Mouse (Mus musculus): ENCODE measurements around the gene Dab2.

The Dab2 gene

DNA sequence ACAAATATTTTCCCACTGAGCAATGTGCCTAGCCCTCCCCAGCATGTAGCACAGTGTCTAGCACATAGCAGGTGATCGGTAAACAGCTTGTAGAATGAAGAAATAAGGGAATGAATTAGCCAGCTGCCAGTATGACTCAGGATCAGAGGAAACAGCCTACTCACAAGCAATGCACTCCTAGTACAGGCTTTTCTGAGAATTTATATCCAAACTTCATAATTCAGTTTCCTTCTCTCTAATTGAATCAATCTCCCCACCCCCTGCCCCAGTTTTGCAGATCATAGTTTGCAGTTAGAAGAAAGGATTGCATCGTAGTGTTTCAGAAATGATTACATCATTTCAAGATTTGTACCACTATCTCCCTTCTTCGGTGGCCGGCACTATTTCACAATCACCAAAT lies 26.4 kb downstream of the Dab2 start:
- DNase-seq: no peak

DNA sequence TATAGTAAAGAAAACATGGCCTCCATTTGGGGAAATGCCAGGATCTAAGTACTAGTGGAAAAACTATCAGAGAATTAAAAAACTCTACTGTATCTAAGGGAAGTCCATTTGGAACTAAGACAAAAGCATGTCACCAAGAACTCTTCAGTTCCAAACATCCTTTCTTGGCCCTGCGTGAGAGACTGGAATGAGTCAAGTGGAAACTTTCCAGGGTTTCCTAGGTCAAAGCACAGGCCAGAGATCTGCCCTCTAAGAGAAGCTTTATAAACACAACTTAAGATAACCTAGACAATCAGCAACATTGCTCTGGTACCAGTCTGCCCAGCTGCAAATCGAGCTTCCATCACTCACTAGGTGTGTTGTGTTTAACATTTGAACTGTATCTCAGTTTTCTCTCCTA lies 31.8 kb downstream of the Dab2 start:
- no peak for DNase-seq

DNA sequence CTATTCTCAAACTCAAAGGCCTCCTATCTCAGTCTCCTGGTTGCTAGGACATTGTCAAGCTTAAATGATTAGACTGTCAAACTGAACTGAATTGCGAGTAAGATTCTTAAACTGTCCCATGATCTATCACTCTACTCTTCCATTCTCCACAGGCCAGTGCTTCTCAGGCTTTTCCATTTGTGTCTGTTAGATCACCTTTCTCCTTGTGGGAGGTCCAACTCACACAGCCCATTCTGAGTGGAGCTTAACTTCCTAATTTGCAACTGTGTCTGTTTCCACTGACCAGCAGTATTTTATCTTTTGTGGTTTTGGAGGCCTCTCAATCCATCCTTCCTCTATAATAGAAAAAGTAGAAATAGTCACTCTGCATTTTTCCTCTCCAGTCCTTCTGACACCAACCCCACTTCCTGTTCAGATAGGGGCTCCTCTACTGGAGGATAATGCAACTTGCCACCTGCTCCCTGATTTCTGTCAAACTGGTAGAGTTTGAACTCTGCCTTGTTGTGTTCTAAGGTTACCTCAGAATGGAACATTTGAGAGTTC lies 35.1 kb downstream of the Dab2 start:
- no peak for DNase-seq

DNA sequence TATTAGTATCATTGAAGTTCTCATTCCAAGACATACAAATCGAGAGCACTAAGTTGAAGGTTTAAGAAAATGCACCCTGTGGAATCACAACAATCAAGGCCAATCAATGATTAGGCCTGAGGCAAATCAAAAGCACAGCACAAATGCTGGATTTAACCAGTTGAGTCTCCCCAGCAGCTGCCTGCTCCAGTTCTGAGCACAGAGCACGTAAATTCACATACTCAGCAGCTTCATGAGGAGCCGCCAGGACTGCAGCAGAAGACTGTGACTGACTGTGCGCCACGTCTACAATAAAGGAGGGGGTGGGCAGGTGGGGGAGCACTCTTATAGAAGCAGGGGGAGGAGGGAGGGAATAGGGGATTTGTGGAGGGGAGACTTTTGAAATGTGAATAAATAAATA lies 40.2 kb downstream of the Dab2 start:
- DNase-seq: no peak

DNA sequence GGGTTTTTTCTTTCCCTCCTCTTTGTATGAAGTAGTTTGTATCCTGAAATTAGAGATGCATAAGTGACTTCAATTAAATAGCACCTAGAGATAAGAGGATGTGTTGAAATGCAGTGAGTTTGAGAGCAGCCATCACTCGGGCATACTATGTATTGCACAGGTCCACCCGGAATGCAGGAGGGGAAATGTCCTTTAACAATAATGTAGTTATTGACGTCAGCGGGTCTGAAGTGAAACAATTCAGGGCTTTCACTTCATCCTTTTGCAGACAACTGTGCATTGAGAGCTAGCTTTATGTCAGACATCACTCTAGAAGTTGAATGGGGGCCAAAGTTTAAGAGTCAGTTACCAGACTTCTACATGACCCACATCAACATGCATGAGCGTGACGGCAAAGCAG lies 40.8 kb downstream of the Dab2 start:
- DNase-seq: no peak

DNA sequence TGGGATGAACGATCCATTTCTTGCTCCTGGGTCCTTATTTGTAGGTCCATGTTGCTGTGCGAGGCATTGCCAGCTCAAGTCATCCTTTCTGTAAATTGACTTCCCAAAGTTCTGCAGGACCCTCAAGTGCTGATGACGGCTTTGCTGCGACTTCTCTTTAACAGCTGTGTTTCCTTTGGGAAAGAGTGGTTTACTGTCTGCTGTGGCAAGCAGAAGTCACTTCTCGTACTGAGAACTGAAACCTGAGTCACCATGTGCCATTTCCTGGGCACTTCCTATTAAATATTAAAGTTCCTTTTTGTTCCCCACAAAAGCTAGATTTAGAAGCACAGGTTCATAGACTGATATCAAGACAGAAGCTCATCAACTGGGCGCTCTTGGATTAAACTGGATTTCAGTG lies 41.8 kb downstream of the Dab2 start:
- no peak for DNase-seq

DNA sequence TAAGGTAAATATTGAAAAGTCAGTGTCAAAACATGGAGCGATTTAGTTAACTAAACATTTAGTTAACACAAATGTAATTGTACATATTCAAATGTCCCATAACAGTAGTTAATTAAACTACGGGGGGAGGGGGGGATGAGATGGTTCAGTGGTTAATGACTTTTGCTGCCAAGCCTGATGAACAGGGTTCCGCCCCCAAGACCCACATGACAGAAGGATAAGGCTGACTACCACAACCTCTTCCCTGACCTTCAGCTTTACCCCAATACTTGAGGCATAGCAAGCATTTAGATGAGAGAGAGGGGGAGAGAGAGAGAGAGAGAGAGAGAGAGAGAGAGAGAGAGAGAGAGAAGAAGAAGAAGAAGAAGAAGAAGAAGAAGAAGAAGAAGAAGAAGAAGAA lies 54.3 kb downstream of the Dab2 start:
- DNase-seq: no peak

DNA sequence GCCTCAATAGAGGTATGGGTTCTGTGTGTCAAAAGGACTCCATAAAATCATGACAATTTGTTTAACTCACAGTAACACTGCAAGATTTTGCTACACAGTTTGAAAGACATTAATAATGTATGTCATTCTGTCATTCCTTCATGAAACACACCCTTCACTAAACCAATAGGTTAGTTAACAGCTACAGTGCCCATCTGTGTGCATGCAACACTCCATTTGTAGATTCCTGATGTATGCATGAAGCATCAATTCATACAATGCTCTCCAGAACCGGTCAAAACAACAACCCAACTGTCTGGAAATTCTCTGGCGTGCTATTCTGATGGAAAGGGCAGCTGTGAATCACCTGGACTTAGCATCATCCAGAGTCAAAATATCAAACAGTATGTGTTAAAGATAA lies 60.3 kb downstream of the Dab2 start:
- DNase-seq: no peak

DNA sequence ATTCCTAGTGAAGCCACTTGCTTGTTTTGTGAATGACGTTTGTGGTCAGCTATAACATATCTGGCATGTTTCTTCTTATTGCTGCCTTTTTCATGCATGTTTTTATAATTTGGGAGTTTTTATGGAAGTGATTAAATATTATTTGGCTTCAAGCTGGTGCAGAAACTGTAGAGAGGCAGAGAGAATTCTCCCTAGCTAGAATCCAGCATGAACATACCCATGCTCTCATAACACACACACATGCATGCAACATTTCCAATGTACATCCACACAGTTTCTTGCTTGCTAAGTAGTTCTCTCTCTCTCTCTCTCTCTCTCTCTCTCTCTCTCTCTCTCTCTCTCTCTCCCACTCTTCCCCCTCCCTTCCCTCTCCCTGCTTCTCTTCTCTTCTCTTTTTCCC lies 70.4 kb downstream of the Dab2 start:
- DNase-seq: no peak

DNA sequence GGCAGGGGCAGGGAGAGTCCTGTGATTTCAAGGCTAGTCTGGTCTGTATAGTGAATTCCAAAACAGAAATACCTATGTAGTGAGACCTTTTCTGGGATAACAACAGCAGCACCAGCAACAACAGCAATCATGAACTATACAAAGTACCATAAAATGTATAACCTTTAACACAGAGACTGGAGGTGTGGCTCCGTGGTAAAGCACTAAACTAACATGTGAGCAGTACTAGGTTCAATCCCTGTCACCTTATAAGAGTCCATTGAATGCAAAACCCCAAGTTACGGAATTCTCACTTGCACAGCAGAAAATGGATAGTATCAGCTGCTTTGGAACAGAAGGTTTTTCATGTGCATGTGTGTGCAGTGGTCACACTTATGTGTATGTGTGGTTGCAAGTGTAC lies 71.9 kb downstream of the Dab2 start:
- DNase-seq: no peak

DNA sequence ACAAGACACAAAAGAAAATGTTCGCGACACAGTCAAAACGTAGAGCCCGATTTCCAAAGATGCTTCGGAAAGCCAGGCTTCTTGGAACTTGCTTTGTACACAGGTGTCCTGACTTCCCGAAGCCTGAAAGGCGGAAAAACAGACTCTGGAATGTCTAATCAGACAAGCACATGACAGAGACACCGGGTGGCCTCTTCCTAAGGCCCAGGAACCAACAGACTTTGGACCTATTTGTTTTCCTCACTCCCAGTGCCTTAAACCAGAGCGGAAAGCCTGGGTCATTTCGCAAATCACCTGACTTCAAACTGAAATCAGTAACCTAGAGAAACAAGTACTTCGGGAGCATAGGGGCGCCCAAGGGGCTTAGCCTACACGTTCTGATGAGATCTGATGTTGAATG lies 75.4 kb downstream of the Dab2 start:
- DNase-seq: no peak

DNA sequence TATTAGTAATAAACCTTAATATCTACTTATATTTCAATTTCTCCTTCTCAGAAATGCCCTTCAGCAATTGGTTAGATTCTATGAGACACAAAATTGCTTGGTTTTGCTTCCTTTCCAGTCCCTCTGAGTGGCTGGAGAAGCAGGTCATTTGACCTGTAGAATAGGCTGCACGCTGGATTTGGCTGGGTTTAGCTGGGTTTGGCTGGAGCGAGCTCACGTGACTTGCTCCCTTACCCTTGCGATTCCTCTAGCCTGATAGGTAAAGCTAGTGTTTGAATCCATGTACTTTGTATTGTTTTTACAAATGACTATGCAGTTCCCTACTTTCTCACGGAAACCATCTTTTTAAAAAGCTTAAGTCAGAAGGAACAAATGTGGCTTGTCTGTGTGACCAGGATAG lies 76.4 kb downstream of the Dab2 start:
- no peak for DNase-seq

DNA sequence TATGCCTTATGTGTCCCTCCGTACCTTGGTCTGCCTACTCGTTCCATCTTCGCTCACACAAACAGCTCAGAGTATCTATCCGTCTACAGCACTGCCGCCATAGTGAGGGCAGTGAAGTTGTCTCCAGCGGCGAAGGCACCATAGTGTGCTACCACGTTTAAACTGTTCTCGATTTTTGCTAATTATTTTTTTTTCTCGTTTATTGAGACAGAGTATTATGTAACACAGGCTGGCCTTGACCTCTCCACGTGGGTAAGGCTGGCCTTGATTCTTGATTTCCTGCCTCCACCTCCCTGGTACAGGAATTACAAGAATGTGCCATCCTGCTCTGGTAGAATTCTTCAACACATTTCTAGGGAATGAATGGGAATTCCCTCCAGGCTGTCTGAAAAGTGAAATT lies 77.2 kb downstream of the Dab2 start:
- DNase-seq: no peak

DNA sequence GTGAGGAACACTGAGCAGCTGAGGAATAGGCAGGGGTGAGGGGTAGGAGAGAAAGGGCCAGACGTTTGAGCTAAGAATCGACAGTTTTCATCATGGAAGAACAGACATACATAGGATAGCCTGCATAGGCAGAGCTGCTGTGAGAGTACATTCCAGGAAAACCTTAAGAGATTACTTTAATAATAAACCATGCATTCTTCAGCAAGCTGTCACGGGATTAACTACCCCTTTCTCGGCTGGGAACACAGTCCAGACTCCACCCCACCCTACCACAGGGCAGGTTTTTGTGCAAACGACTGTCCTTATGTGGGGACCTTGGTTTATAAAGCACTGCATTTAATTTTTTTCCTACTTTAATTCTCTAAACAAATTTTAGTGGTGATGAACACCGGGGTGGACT lies 84.4 kb downstream of the Dab2 start:
- no peak for DNase-seq

DNA sequence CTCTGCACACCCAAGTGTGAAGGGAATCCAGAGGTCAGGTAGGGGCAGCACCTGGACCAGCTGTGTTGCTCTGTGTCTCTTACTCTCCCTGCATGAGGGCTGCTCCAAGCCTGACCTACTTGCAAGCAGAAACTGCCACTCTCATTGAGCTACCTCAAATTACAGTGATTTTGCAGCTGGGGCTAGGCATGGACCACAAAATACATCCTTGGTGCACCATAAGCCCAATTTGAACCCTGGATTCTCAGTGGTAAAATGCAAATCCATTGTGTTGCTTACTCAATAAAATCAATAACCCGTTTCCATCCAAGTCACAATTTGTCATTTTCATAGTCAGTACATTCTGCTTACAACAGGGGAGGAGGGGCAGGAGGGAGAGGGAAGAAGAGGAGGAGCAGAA lies 85.7 kb downstream of the Dab2 start:
- DNase-seq: no peak

DNA sequence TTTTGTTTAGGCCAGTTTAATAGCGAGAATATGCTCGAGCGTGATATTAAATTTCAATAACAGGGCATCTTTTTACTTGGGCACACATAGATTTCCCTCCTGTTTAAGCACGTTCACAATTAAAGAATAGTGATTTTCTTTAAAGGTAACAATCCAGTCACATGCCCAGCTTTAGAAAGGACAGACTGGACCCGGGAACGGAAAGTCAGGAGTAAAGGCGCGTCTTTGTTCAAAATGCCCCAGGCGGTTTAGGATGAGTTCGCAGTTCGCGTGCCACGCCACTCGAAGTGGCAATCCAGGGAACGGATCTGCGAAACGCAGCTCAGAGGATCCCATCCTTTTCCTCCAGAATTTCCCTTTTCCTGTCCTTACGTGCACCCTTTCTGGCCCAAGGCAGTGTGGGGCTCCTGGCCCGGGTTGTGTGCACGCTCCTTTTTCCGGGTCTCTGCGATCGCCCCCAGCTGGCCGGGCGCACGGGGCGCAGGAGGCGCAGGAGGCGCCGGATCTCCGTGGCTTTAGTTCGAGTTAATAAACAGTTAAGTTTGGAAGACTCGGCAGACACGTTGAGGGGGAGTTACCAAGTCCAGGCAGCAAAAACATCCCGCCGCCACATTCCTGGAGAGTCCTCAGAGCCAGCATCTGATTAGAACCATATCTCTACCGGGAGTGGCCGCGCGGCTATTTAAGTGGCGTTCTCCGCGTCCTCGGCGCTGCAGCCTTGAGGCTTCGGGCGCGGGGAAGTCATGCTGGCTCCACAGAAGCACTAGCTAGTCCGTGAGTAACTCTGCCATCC lies 86.8 kb downstream of the Dab2 start:
- peak; percentile 33 to 54 for DNase-seq

DNA sequence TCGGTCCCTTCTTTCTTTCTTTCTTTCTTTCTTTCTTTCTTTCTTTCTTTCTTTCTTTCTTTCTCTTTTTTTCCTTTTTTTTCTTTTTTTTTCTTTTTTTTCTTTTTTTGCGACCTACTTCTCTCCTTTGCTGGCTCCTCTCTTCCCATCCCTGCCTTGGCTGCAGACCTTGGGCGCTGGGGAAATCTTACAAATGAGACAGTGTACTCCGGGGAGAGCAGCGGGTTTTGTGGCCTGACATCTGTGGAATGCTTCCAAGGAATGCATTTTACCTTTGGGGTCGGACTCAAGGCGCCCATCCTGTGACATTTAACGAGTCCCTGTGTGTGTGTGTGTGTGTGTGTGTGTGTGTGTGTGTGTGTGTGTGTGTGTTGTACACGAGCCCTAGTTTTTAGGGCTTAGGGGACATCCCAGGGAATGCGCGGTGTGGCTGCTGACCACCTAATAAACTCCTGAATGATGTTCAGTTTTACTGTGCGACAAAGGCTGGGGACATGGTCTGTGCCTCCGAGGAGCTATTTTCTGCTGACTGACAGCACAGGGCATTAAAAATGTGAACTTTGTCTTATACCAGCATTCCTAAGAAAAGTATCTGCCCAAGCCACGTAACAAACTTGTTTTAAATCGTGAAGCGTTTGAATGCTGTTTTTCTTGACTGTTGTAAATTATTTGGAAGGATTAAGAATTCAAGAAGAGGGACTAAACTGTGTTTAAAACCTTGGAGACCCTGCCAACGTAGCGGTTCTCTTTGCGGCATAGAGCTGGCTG lies 87.6 kb downstream of the Dab2 start:
- DNase-seq: peak; percentile 6 to 9

DNA sequence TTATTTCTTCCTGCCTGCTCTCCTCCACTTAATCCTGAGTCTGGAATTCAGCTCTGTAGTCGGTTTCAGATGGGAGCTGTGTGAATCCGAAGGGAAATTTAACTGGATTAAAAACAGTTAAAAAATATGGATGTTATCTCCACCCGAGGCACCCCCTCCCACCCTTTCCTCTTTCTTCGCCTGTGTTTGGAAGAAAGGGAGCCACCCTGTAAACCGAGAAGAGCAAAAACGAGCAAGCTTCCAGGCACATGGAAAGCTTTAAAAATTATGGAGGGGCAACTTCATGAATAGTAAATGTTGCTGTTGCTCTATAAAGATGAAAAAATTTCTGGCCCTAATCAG lies 88.1 kb downstream of the Dab2 start:
- no peak for DNase-seq

DNA sequence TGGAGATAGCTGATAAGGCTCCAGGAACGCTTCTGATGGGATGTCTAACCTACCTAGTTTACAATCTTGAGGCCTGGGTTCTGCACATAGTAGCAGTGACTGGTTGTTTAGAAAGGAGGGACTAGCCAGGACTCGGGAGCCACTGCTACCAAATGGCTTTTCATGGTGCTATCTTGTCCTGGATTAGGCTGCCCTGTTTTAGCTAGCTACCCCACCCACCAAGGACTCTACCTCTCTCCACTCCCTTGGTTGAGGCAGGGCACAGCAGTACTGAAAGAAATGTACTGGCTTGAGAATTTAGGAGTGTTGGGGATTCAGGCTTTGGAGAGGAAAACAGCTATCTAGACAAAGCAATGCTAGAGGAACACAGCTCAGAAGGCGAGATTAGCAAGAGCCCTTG lies 88.6 kb downstream of the Dab2 start:
- DNase-seq: no peak

DNA sequence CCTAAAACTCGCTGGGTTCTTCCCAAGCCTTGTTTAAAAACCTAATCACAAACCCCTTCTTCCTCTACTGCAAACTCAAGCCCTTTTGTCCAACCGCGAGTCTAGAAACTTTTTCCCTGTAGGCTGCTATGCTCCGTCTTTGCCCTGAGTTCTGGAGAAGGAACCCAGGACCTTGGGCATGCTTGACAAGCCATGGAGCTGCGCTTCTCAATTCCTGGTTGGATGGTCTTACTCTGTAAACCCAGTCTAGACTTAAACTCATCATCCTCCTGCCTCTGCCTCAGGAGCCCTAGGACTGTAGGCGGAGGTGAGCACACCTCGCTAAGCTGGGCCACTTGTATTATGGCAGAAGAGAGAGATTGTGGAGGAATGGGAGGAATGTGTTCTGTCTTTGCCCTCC lies 89.0 kb downstream of the Dab2 start:
- DNase-seq: no peak

DNA sequence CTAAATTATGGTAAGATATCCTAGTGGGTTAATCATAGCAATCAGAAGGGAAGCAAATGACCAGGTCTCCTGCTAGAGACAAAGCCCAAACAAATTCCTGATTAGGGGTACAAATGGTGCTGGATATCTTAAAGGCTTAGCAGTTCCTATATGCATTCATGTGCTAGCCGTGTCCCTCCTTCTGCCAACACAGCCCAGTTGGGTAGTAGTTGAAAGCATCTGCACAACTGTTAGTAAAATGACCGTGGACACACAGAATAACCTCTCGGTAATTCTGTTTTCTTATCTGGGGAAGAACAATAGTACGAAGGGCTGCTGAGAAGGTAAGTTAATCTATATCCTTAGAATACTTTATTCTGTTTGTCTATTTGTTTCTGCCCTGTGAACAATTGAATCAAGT lies 90.5 kb downstream of the Dab2 start:
- no peak for DNase-seq

DNA sequence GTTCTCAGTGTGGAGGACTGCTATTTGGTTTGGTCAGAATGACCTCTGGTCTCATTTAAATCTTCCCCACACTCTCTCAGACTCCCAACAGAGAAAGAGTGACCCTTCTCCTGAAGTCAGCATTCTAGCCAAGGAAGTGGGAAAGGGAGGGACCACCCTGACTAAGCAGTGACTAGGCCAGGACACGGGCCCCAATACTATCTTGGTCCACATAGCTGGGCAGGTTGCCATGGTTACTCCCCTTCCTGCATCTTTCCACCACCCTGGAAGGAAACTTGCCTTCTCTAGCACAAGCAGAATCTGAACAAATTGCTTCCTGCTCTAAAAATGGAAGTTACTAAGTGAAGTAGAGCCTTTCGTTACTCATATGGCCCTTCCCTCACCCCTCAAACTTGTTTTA lies 91.1 kb downstream of the Dab2 start:
- no peak for DNase-seq

DNA sequence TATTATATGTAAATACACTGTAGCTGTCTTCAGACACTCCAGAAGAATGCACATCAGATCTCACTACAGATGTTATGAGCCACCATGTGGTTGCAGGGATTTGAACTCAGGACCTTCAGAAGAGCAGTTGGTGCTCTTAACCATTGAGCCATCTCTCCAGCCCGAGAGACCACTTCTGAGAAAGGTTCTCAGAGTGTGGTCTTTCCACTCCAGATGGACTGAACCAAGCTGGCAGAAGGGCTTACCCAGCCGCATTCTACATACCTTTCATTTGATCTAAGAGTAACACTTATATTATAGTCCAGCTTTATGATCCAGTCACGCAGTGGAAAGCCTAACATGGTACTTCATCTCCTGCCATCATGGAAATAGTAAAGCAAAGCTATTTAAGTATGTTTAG lies 92.3 kb downstream of the Dab2 start:
- no peak for DNase-seq

DNA sequence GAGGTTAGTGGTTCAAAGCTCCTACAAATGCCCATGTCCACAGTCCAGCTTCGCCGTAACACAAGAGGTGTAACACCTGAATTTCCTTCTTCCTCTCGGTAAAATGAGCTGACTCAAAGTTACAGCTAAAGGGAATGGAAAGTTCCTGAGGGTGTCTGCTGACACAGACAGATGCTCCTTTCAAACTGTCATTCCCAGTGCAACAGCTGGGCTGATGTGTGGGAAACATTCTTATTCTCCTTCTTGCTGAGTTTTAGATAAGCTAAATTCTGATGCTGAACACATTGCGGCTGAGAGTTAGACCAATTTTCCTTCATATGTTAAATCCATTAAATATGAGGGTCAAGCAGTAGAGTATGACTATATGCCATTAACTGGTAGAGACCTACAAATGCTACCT lies 94.0 kb downstream of the Dab2 start:
- DNase-seq: no peak

DNA sequence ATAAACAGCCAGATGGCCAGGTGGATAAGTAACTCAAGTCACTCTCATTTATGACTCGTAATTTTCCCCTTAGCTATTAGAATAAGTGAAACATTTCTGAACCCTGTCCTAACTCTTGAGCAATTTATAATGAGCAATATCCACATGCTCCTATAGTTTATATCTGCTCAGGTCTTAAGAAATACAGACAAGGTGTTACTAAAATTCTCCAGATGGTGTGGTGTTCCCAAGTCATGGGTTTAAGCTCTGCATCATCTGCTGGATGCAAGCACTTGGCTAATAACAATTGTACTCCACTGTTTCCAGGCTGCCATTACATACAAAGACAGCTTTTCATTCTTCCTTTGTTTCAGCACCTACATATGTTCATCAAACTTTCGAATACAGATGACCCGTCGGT lies 98.6 kb downstream of the Dab2 start:
- DNase-seq: no peak
